Mouse (Mus musculus): ENCODE data around the gene Ipo13. TPM values are rescaled to one million over a fixed set of nuclear protein-coding genes. Genes with fewer than 3 reads are reported as not detected.

The Ipo13 gene
- total and polyA plus RNA-seq, 3 experiments: 7.4 to 46.5 (median 22.0) TPM

GRCm38 (mm10) chr4:117904094-117904493 is 10.7 kb downstream of the Ipo13 start:
- Histone ChIP-seq H3K4me2 (ENCODE audit: insufficient read depth, low read depth, poor library complexity, severe bottlenecking) (no peak overlapping the region), H3K9ac (ENCODE audit: insufficient read depth, low read depth) (no peak overlapping the region), H3K36me3 (replicated peaks in 1 of 2; ENCODE audit: control insufficient read depth in 1 of 2, insufficient read depth in 1 of 2, low read length in 1 of 2) (peaks cover 76 to 94% of the 10 kb centered on the region in 2 experiments), H3K79me2 (replicated peaks; ENCODE audit: control insufficient read depth, extremely low read depth, insufficient read depth, poor library complexity, severe bottlenecking) (no peaks in the 10 kb centered on the region), H3K9me3 (replicated peaks; ENCODE audit: low read length) (no peaks in the 10 kb centered on the region), H3K4me1 (ENCODE audit: control insufficient read depth in 1 of 2, insufficient read depth in 2 of 2) (peaks cover 0 to 3% of the 10 kb centered on the region in 2 experiments; a peak in 2 of 4 replicates), H3K4me3 (replicated peaks in 1 of 3; ENCODE audit: low read depth in 2 of 3, low read length in 2 of 3, poor library complexity in 1 of 3) (no peak overlapping the region), H3K27ac (ENCODE audit: insufficient read depth, low read depth) (no peak overlapping the region), H3K27me3 (replicated peaks) (no peaks in the 10 kb centered on the region)
- in situ Hi-C loops (cut with MboI; ENCODE audit: low pct_ligation_motif_present, low pct_unique_long_range_greater_than_20kb, low sequenced_read_pairs): no loop called here
- dilution Hi-C loops (cut with MboI; ENCODE audit: extremely low pct_ligation_motif_present, extremely low pct_unique_long_range_greater_than_20kb, low sequenced_read_pairs): no loop called here
- DNase-seq (ENCODE audit: extremely low read depth): no peak
- TF ChIP-seq MXI1 (IDR thresholded peaks at IDR 0.05; ENCODE audit: low read depth, low read length) (no peak), JUND (conservative IDR thresholded peaks at IDR 0.05; ENCODE audit: low read depth, low read length) (no peak), USF1 (IDR thresholded peaks at IDR 0.05; ENCODE audit: low read depth, low read length) (no peak), ETS1 (conservative IDR thresholded peaks at IDR 0.05; ENCODE audit: low read depth, low read length) (no peak), NELFE (IDR thresholded peaks at IDR 0.05; ENCODE audit: low read depth, low read length) (no peak), MAZ (IDR thresholded peaks at IDR 0.05; ENCODE audit: low read depth, low read length) (no peak), ZMIZ1 (IDR thresholded peaks at IDR 0.05; ENCODE audit: low read depth, low read length) (no peak)

- Histone ChIP-seq H3K4me2 (ENCODE audit: insufficient read depth, low read depth, poor library complexity, severe bottlenecking) (no peak overlapping the region), H3K79me2 (replicated peaks; ENCODE audit: control insufficient read depth, extremely low read depth, insufficient read depth, poor library complexity, severe bottlenecking) (no peaks in the 10 kb centered on the region), H3K27me3 (replicated peaks) (no peaks in the 10 kb centered on the region), H3K27ac (ENCODE audit: insufficient read depth, low read depth) (no peak overlapping the region), H3K4me3 (replicated peaks in 1 of 3; ENCODE audit: low read depth in 2 of 3, low read length in 2 of 3, poor library complexity in 1 of 3) (no peak overlapping the region), H3K36me3 (replicated peaks in 1 of 2; ENCODE audit: control insufficient read depth in 1 of 2, insufficient read depth in 1 of 2, low read length in 1 of 2) (peaks cover 76 to 98% of the 10 kb centered on the region in 2 experiments), H3K9ac (ENCODE audit: insufficient read depth, low read depth) (no peak overlapping the region), H3K4me1 (ENCODE audit: control insufficient read depth in 1 of 2, insufficient read depth in 2 of 2) (peaks cover 0 to 7% of the 10 kb centered on the region in 2 experiments; a peak in 1 of 4 replicates), H3K9me3 (replicated peaks; ENCODE audit: low read length) (no peaks in the 10 kb centered on the region)
- TF ChIP-seq HCFC1 (IDR thresholded peaks at IDR 0.05; ENCODE audit: low read depth, low read length): no peak
- TF ChIP-seq E2F4 (IDR thresholded peaks at IDR 0.05; ENCODE audit: insufficient replicate concordance, low read depth, low read length): no peak
- in situ Hi-C loops (cut with MboI; ENCODE audit: low pct_ligation_motif_present, low pct_unique_long_range_greater_than_20kb, low sequenced_read_pairs): no loop called here
- DNase-seq (ENCODE audit: extremely low read depth): no peak
- dilution Hi-C loops (cut with MboI; ENCODE audit: extremely low pct_ligation_motif_present, extremely low pct_unique_long_range_greater_than_20kb, low sequenced_read_pairs): no loop called here
Measured at GRCm38 (mm10) chr4:117898111-117898510, 16.7 kb downstream of the Ipo13 start.

- no peak for DNase-seq (ENCODE audit: extremely low read depth)
- Histone ChIP-seq H3K36me3 (replicated peaks in 1 of 2; ENCODE audit: control insufficient read depth in 1 of 2, insufficient read depth in 1 of 2, low read length in 1 of 2) (peaks cover 56 to 77% of the 10 kb centered on the region in 2 experiments), H3K27me3 (replicated peaks) (no peaks in the 10 kb centered on the region), H3K4me1 (ENCODE audit: control insufficient read depth in 1 of 2, insufficient read depth in 2 of 2) (peaks cover 1 to 16% of the 10 kb centered on the region in 2 experiments; a peak in 3 of 4 replicates), H3K79me2 (replicated peaks; ENCODE audit: control insufficient read depth, extremely low read depth, insufficient read depth, poor library complexity, severe bottlenecking) (peaks cover 5% of the 10 kb centered on the region; the same call in 1 of the 2 replicates), H3K4me3 (replicated peaks in 1 of 3; ENCODE audit: low read depth in 2 of 3, low read length in 2 of 3, poor library complexity in 1 of 3) (no peak overlapping the region), H3K9me3 (replicated peaks; ENCODE audit: low read length) (no peaks in the 10 kb centered on the region), H3K4me2 (ENCODE audit: insufficient read depth, low read depth, poor library complexity, severe bottlenecking) (no peak overlapping the region), H3K9ac (ENCODE audit: insufficient read depth, low read depth) (no peak overlapping the region), H3K27ac (ENCODE audit: insufficient read depth, low read depth) (no peak overlapping the region)
- in situ Hi-C loops (cut with MboI; ENCODE audit: low pct_ligation_motif_present, low pct_unique_long_range_greater_than_20kb, low sequenced_read_pairs) (no loop called here), dilution Hi-C loops (cut with MboI; ENCODE audit: extremely low pct_ligation_motif_present, extremely low pct_unique_long_range_greater_than_20kb, low sequenced_read_pairs) (no loop called here)
- TF ChIP-seq JUND (conservative IDR thresholded peaks at IDR 0.05; ENCODE audit: low read depth, low read length): no peak
- TF ChIP-seq CHD1 (IDR thresholded peaks at IDR 0.05; ENCODE audit: low read depth, low read length): no peak
- TF ChIP-seq TCF12 (IDR thresholded peaks at IDR 0.05; ENCODE audit: low read depth, low read length): no peak
- no peak for TF ChIP-seq NRF1 (IDR thresholded peaks at IDR 0.05; ENCODE audit: low read depth, low read length)
- no peak for TF ChIP-seq ZKSCAN1 (IDR thresholded peaks at IDR 0.05; ENCODE audit: borderline replicate concordance, low read depth, low read length)
- no peak for TF ChIP-seq JUN (IDR thresholded peaks at IDR 0.05; ENCODE audit: insufficient read depth, low read depth, low read length)
- TF ChIP-seq ETS1 (conservative IDR thresholded peaks at IDR 0.05; ENCODE audit: low read depth, low read length): no peak
- TF ChIP-seq ZNF384 (IDR thresholded peaks at IDR 0.05; ENCODE audit: low read depth, low read length): no peak
- TF ChIP-seq HCFC1 (IDR thresholded peaks at IDR 0.05; ENCODE audit: low read depth, low read length): no peak
- no peak for TF ChIP-seq NELFE (IDR thresholded peaks at IDR 0.05; ENCODE audit: low read depth, low read length)
- TF ChIP-seq MAFK (IDR thresholded peaks at IDR 0.05; ENCODE audit: insufficient replicate concordance, low read length): no peak
- no peak for TF ChIP-seq ELF1 (IDR thresholded peaks at IDR 0.05; ENCODE audit: low read depth, low read length)
- TF ChIP-seq PAX5 (IDR thresholded peaks at IDR 0.05; ENCODE audit: low read length): no peak
- TF ChIP-seq SMC3 (IDR thresholded peaks at IDR 0.05; ENCODE audit: low read depth, low read length): no peak
- TF ChIP-seq RAD21 (IDR thresholded peaks at IDR 0.05; ENCODE audit: low read depth, low read length): no peak
- no peak for TF ChIP-seq SIN3A (IDR thresholded peaks at IDR 0.05; ENCODE audit: low read length)
Measured at GRCm38 (mm10) chr4:117896031-117896430, 18.8 kb downstream of the Ipo13 start.
